Mouse (Mus musculus): ENCODE measurements around the gene Ctdnep1. TPM values are rescaled to one million over a fixed set of nuclear protein-coding genes. Genes with fewer than 3 reads are reported as not detected.

Gene Ctdnep1
- total and polyA plus RNA-seq, 3 experiments, result 42.9 to 143 (median 66.7) TPM

DNA sequence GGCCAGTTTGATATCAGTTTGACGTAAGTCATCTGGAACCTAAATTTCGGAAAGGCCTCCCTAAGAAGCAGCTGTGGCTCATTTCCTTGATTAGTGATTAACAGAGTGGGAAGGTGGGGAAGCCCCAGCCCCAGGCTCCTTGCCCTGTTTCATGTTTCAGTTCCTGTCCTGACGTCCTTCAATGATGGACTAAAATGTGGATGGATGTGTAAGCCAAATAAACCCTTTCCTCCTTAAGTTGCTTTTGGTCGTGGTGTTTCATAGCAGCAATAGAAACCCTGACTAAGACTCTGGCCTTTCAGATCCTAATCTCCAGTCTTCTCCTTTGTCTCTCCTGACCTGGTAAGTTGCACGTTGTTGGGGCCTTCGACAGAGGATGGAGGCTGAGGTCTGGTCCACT is 10.7 kb upstream of the Ctdnep1 start:
- Histone ChIP-seq H3K4me3 (replicated peaks in 1 of 3; ENCODE audit: low read depth in 2 of 3, low read length in 2 of 3, poor library complexity in 1 of 3) (peak overlapping the region in 1 of 3 experiments; percentile 1), H3K27ac (ENCODE audit: insufficient read depth, low read depth) (peak overlapping the region; percentile 81), H3K4me1 (ENCODE audit: control insufficient read depth in 1 of 2, insufficient read depth in 2 of 2) (peaks cover 14 to 49% of the 10 kb centered on the region in 2 experiments), H3K9ac (ENCODE audit: insufficient read depth, low read depth) (no peak overlapping the region), H3K4me2 (ENCODE audit: insufficient read depth, low read depth, poor library complexity, severe bottlenecking) (peak overlapping the region; percentile 52), H3K79me2 (replicated peaks; ENCODE audit: control insufficient read depth, extremely low read depth, insufficient read depth, poor library complexity, severe bottlenecking) (0 out of 2 replicates have a peak, but pooled peaks cover 2% of the 10 kb centered on the region), H3K9me3 (replicated peaks; ENCODE audit: low read length) (peaks cover 17% of the 10 kb centered on the region), H3K27me3 (replicated peaks) (no peaks in the 10 kb centered on the region), H3K36me3 (replicated peaks in 1 of 2; ENCODE audit: control insufficient read depth in 1 of 2, insufficient read depth in 1 of 2, low read length in 1 of 2) (peaks cover 42 to 68% of the 10 kb centered on the region in 2 experiments)
- peak; percentile 80 for DNase-seq (ENCODE audit: extremely low read depth)
- TF ChIP-seq HCFC1 (IDR thresholded peaks at IDR 0.05; ENCODE audit: low read depth, low read length) (no peak; the same call in 1 of the 2 replicates), EP300 (IDR thresholded peaks at IDR 0.05; ENCODE audit: low read length) (peak; percentile 96), SIN3A (IDR thresholded peaks at IDR 0.05; ENCODE audit: low read length) (peak; percentile 37; the same call in 1 of the 2 replicates), PAX5 (IDR thresholded peaks at IDR 0.05; ENCODE audit: low read length) (no peak), MAX (IDR thresholded peaks at IDR 0.05; ENCODE audit: low read length) (peak; percentile 63; the same call in 1 of the 2 replicates), MYC (IDR thresholded peaks at IDR 0.05; ENCODE audit: low read depth, low read length) (peak; percentile 65), ETS1 (conservative IDR thresholded peaks at IDR 0.05; ENCODE audit: low read depth, low read length) (peak; percentile 74; the same call in 1 of the 2 replicates), ELF1 (IDR thresholded peaks at IDR 0.05; ENCODE audit: low read depth, low read length) (peak; percentile 31), KAT2A (IDR thresholded peaks at IDR 0.05; ENCODE audit: insufficient replicate concordance, low read length) (no peak), IRF4 (IDR thresholded peaks at IDR 0.05; ENCODE audit: low read depth, low read length) (peak; percentile 96), TCF12 (IDR thresholded peaks at IDR 0.05; ENCODE audit: low read depth, low read length) (peak; percentile 70), POLR2AphosphoS2 (IDR thresholded peaks at IDR 0.05; ENCODE audit: low read depth, low read length) (peak; percentile 52; the same call in 1 of the 2 replicates), MEF2A (IDR thresholded peaks at IDR 0.05; ENCODE audit: borderline replicate concordance, low read depth, low read length) (peak; percentile 80), JUN (IDR thresholded peaks at IDR 0.05; ENCODE audit: insufficient read depth, low read depth, low read length) (peak; percentile 33; the same call in 1 of the 2 replicates)
- dilution Hi-C loops (cut with MboI; ENCODE audit: extremely low pct_ligation_motif_present, extremely low pct_unique_long_range_greater_than_20kb, low sequenced_read_pairs), result no loop called here
- in situ Hi-C loops (cut with MboI; ENCODE audit: low pct_ligation_motif_present, low pct_unique_long_range_greater_than_20kb, low sequenced_read_pairs), result no loop called here

DNA sequence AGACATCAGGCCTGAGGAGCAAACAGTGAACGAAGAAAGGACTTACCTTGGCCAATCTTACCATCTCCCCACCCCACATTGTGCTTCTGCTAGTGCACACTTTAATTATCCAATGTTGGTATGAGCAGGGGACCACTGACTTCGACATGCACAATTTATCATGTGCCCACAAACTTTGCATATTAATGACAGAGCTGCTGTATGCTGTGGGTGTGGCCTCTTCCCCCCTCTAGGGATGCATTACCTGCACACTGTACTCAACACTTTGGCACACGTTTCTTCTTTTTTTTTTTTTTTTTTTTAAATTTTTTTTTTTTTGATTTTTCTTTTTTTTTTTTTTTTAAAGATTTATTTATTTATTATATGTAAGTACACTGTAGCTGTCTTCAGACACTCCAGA is 10.2 kb upstream of the Ctdnep1 start:
- Histone ChIP-seq H3K27me3 (replicated peaks) (no peaks in the 10 kb centered on the region), H3K4me1 (ENCODE audit: control insufficient read depth in 1 of 2, insufficient read depth in 2 of 2) (peaks cover 14 to 49% of the 10 kb centered on the region in 2 experiments), H3K79me2 (replicated peaks; ENCODE audit: control insufficient read depth, extremely low read depth, insufficient read depth, poor library complexity, severe bottlenecking) (0 out of 2 replicates have a peak, but pooled peaks cover 2% of the 10 kb centered on the region), H3K9me3 (replicated peaks; ENCODE audit: low read length) (peaks cover 12% of the 10 kb centered on the region), H3K36me3 (replicated peaks in 1 of 2; ENCODE audit: control insufficient read depth in 1 of 2, insufficient read depth in 1 of 2, low read length in 1 of 2) (peaks cover 44 to 73% of the 10 kb centered on the region in 2 experiments), H3K27ac (ENCODE audit: insufficient read depth, low read depth) (peak overlapping the region; percentile 81), H3K4me2 (ENCODE audit: insufficient read depth, low read depth, poor library complexity, severe bottlenecking) (peak overlapping the region; percentile 52), H3K4me3 (replicated peaks in 1 of 3; ENCODE audit: low read depth in 2 of 3, low read length in 2 of 3, poor library complexity in 1 of 3) (peak overlapping the region in 1 of 3 experiments; percentile 1), H3K9ac (ENCODE audit: insufficient read depth, low read depth) (no peak overlapping the region)
- dilution Hi-C loops (cut with MboI; ENCODE audit: extremely low pct_ligation_motif_present, extremely low pct_unique_long_range_greater_than_20kb, low sequenced_read_pairs), result no loop called here
- peak; percentile 66 for DNase-seq (ENCODE audit: extremely low read depth)
- in situ Hi-C loops (cut with MboI; ENCODE audit: low pct_ligation_motif_present, low pct_unique_long_range_greater_than_20kb, low sequenced_read_pairs), result no loop called here
- TF ChIP-seq HCFC1 (IDR thresholded peaks at IDR 0.05; ENCODE audit: low read depth, low read length), result no peak
- TF ChIP-seq MYC (IDR thresholded peaks at IDR 0.05; ENCODE audit: low read depth, low read length), result no peak
- no peak for TF ChIP-seq PAX5 (IDR thresholded peaks at IDR 0.05; ENCODE audit: low read length)
- TF ChIP-seq ETS1 (conservative IDR thresholded peaks at IDR 0.05; ENCODE audit: low read depth, low read length), result no peak
- no peak for TF ChIP-seq POLR2A (IDR thresholded peaks at IDR 0.05; ENCODE audit: low read depth, low read length)
- TF ChIP-seq ZNF384 (IDR thresholded peaks at IDR 0.05; ENCODE audit: low read depth, low read length), result peak; percentile 65
- no peak for TF ChIP-seq TCF12 (IDR thresholded peaks at IDR 0.05; ENCODE audit: low read depth, low read length)
- no peak for TF ChIP-seq SMC3 (IDR thresholded peaks at IDR 0.05; ENCODE audit: low read depth, low read length)
- no peak for TF ChIP-seq UBTF (IDR thresholded peaks at IDR 0.05; ENCODE audit: low read depth, low read length)

All from CH12.LX (cell line).